Mouse (Mus musculus): Measurements from ENCODE around the gene Ahcyl1. TPM values are rescaled to one million over a fixed set of nuclear protein-coding genes. Genes with fewer than 3 reads are reported as not detected.

The Ahcyl1 gene
- total and polyA plus RNA-seq, 3 experiments = 31.3 to 83.4 (median 32.5) TPM

- Histone ChIP-seq H3K9me3 (replicated peaks; ENCODE audit: low read length) (no peaks in the 10 kb centered on the region), H3K79me2 (replicated peaks; ENCODE audit: control insufficient read depth, extremely low read depth, insufficient read depth, poor library complexity, severe bottlenecking) (no peaks in the 10 kb centered on the region), H3K27me3 (replicated peaks) (no peaks in the 10 kb centered on the region), H3K4me1 (ENCODE audit: control insufficient read depth in 1 of 2, insufficient read depth in 2 of 2) (0 out of 4 replicates have a peak, but pooled peaks cover 0 to 4% of the 10 kb centered on the region in 2 experiments), H3K9ac (ENCODE audit: insufficient read depth, low read depth) (no peak overlapping the region), H3K36me3 (replicated peaks in 1 of 2; ENCODE audit: control insufficient read depth in 1 of 2, insufficient read depth in 1 of 2, low read length in 1 of 2) (peaks cover 77 to 94% of the 10 kb centered on the region in 2 experiments), H3K4me3 (replicated peaks in 1 of 3; ENCODE audit: low read depth in 2 of 3, low read length in 2 of 3, poor library complexity in 1 of 3) (no peak overlapping the region), H3K27ac (ENCODE audit: insufficient read depth, low read depth) (no peak overlapping the region), H3K4me2 (ENCODE audit: insufficient read depth, low read depth, poor library complexity, severe bottlenecking) (no peak overlapping the region)
- in situ Hi-C loops (cut with MboI; ENCODE audit: low pct_ligation_motif_present, low pct_unique_long_range_greater_than_20kb, low sequenced_read_pairs) = no loop called here
- DNase-seq (ENCODE audit: extremely low read depth) = no peak
- dilution Hi-C loops (cut with MboI; ENCODE audit: extremely low pct_ligation_motif_present, extremely low pct_unique_long_range_greater_than_20kb, low sequenced_read_pairs) = no loop called here
- no peak for TF ChIP-seq MEF2A (IDR thresholded peaks at IDR 0.05; ENCODE audit: borderline replicate concordance, low read depth, low read length)
- TF ChIP-seq SIN3A (IDR thresholded peaks at IDR 0.05; ENCODE audit: low read length) = no peak
- TF ChIP-seq KAT2A (IDR thresholded peaks at IDR 0.05; ENCODE audit: insufficient replicate concordance, low read length) = no peak
- TF ChIP-seq EP300 (IDR thresholded peaks at IDR 0.05; ENCODE audit: low read length) = no peak
- no peak for TF ChIP-seq GABPA (IDR thresholded peaks at IDR 0.05; ENCODE audit: insufficient replicate concordance, low read depth, low read length)
- TF ChIP-seq CHD1 (IDR thresholded peaks at IDR 0.05; ENCODE audit: low read depth, low read length) = no peak
Observed at GRCm38 (mm10) chr3:107670500-107670899, 25.9 kb downstream of the Ahcyl1 start.

- H3K4me1 ChIP-seq (ENCODE audit: control insufficient read depth in 1 of 2, insufficient read depth in 2 of 2) = 0 out of 4 replicates have a peak, but pooled peaks cover 0 to 4% of the 10 kb centered on the region in 2 experiments
- no peak overlapping the region for H3K27ac ChIP-seq (ENCODE audit: insufficient read depth, low read depth)
- no peaks in the 10 kb centered on the region for H3K27me3 ChIP-seq (replicated peaks)
- H3K9ac ChIP-seq (ENCODE audit: insufficient read depth, low read depth) = no peak overlapping the region
- H3K4me2 ChIP-seq (ENCODE audit: insufficient read depth, low read depth, poor library complexity, severe bottlenecking) = no peak overlapping the region
- DNase-seq (ENCODE audit: extremely low read depth) = no peak
- H3K36me3 ChIP-seq (replicated peaks in 1 of 2; ENCODE audit: control insufficient read depth in 1 of 2, insufficient read depth in 1 of 2, low read length in 1 of 2) = peaks cover 74 to 93% of the 10 kb centered on the region in 2 experiments
- no peak overlapping the region for H3K4me3 ChIP-seq (replicated peaks in 1 of 3; ENCODE audit: low read depth in 2 of 3, low read length in 2 of 3, poor library complexity in 1 of 3)
- H3K9me3 ChIP-seq (replicated peaks; ENCODE audit: low read length) = no peaks in the 10 kb centered on the region
- in situ Hi-C loops (cut with MboI; ENCODE audit: low pct_ligation_motif_present, low pct_unique_long_range_greater_than_20kb, low sequenced_read_pairs) (no loop called here), dilution Hi-C loops (cut with MboI; ENCODE audit: extremely low pct_ligation_motif_present, extremely low pct_unique_long_range_greater_than_20kb, low sequenced_read_pairs) (no loop called here)
- no peaks in the 10 kb centered on the region for H3K79me2 ChIP-seq (replicated peaks; ENCODE audit: control insufficient read depth, extremely low read depth, insufficient read depth, poor library complexity, severe bottlenecking)
- TF ChIP-seq CHD2 (IDR thresholded peaks at IDR 0.05; ENCODE audit: low read length) = no peak
- no peak for TF ChIP-seq ZMIZ1 (IDR thresholded peaks at IDR 0.05; ENCODE audit: low read depth, low read length)
- TF ChIP-seq POLR2AphosphoS2 (IDR thresholded peaks at IDR 0.05; ENCODE audit: low read depth, low read length) = no peak
- TF ChIP-seq PAX5 (IDR thresholded peaks at IDR 0.05; ENCODE audit: low read length) = no peak
- TF ChIP-seq USF1 (IDR thresholded peaks at IDR 0.05; ENCODE audit: low read depth, low read length) = no peak
- TF ChIP-seq MAFK (IDR thresholded peaks at IDR 0.05; ENCODE audit: insufficient replicate concordance, low read length) = no peak
- TF ChIP-seq CTCF (conservative IDR thresholded peaks at IDR 0.05 in 1 of 2, IDR thresholded peaks at IDR 0.05 in 1 of 2; ENCODE audit: low read depth in 2 of 2, low read length in 2 of 2) = no peak
- TF ChIP-seq USF2 (conservative IDR thresholded peaks at IDR 0.05; ENCODE audit: low read depth, low read length) = no peak
- TF ChIP-seq NRF1 (IDR thresholded peaks at IDR 0.05; ENCODE audit: low read depth, low read length) = no peak
- TF ChIP-seq KAT2A (IDR thresholded peaks at IDR 0.05; ENCODE audit: insufficient replicate concordance, low read length) = no peak
- no peak for TF ChIP-seq RAD21 (IDR thresholded peaks at IDR 0.05; ENCODE audit: low read depth, low read length)
Observed at GRCm38 (mm10) chr3:107668786-107669185, 27.6 kb downstream of the Ahcyl1 start.
